Mouse (Mus musculus) bone marrow, adult 2 months (tissue): ENCODE data around the gene Prkg2.

Experiments
- CTCF ChIP-seq: fragments of 200-500 bp; IDR thresholded peaks from 2 replicates; pipeline ENCODE4 v1.5.1; 2011; ENCODE audit warnings: low read length, control low read depth; ENCODE audit not compliant: control insufficient read depth, insufficient read depth
- POLR2A ChIP-seq: fragments of 200-500 bp; IDR thresholded peaks from 2 replicates; pipeline ENCODE4 v1.6.1; 2011; ENCODE audit warnings: low read depth, mild to moderate bottlenecking, control low read depth, low read length, borderline replicate concordance; ENCODE audit not compliant: control insufficient read depth

DNA sequence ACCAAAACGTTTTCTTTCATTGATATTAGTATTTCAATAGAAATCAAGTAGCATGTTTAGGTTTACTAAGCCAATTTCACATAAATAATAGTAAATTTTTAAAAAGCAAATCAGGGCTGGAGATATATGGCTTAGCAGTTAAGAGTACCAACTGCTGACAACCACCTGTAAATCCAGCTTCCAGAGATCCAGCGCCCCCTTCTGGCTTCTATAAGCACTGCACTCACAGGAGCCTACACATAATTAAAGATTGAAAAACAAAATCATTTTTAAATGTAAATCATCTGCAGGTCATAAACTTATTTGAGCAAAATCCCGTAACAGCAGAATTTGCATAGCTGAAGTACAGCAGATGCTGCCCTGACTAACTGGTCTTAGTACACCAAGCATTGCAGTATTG lies 10.8 kb downstream of the Prkg2 start:
- no peak for TF ChIP-seq CTCF
- TF ChIP-seq POLR2A, result no peak
